Mouse (Mus musculus) kidney, postnatal 4 days (tissue): ENCODE results near the gene Cdiptos.
A peak's percentile ranks its signal among the peaks of the same experiment; 100 is the strongest.

Experiments
- DNase-seq, 2 experiments: peaks; one replicate each; pipeline ENCODE4 v3.0.0; 2021; ENCODE audit warnings: mixed read lengths in 2 of 2

Gene Cdiptos

GRCm38 (mm10) chr7:126975950-126976866, at the start of gene Cdiptos:
Gene Cdiptos, minus strand, starts transcription at chr7:126976098.
- peak; percentile 99 for DNase-seq

GRCm38 (mm10) chr7:127024755-127025555, 49.1 kb upstream of the Cdiptos start:
- peak; percentile 84 to 93 for DNase-seq

GRCm38 (mm10) chr7:127023896-127024690, 48.2 kb upstream of the Cdiptos start:
- DNase-seq = no peak

- no peak for DNase-seq
These were observed 47.4 kb upstream of the Cdiptos start for GRCm38 (mm10) chr7:127023272-127023691.

- no peak for DNase-seq
These were observed 46.8 kb upstream of the Cdiptos start for GRCm38 (mm10) chr7:127022528-127023271.

GRCm38 (mm10) chr7:127021563-127022527, 45.9 kb upstream of the Cdiptos start:
- no peak for DNase-seq

- peak; percentile 76 to 80 for DNase-seq
These were observed 45.1 kb upstream of the Cdiptos start, which contains the start of the genes Gm42742 and Prrt2 for GRCm38 (mm10) chr7:127020901-127021562. Gene Gm42742, minus strand, starts transcription at chr7:127021097. Gene Prrt2, minus strand, starts transcription at chr7:127021211.

- DNase-seq = peak in 1 of 2 experiments; percentile 17
These were observed 44.6 kb upstream of the Cdiptos start for GRCm38 (mm10) chr7:127020491-127020890.

GRCm38 (mm10) chr7:127020031-127020430, 44.1 kb upstream of the Cdiptos start:
- DNase-seq = no peak

- no peak for DNase-seq
These were observed 43.5 kb upstream of the Cdiptos start for GRCm38 (mm10) chr7:127019306-127019960.

GRCm38 (mm10) chr7:127018416-127019305, 42.8 kb upstream of the Cdiptos start:
- DNase-seq = no peak

- DNase-seq = no peak
These were observed 42.0 kb upstream of the Cdiptos start for GRCm38 (mm10) chr7:127017950-127018345.

GRCm38 (mm10) chr7:127016971-127017949, 41.4 kb upstream of the Cdiptos start, which contains the start of gene Pagr1a:
Gene Pagr1a, minus strand, starts transcription at chr7:127017352.
- DNase-seq = peak; percentile 97 to 99

GRCm38 (mm10) chr7:127016486-127016938, 40.6 kb upstream of the Cdiptos start:
- peak in 1 of 2 experiments; percentile 72 for DNase-seq

- DNase-seq = no peak
These were observed 40.4 kb upstream of the Cdiptos start, which contains the start of gene Pagr1b for GRCm38 (mm10) chr7:127016481-127016485. Gene Pagr1b, minus strand, starts transcription at chr7:127016484.

GRCm38 (mm10) chr7:127016081-127016480, 40.2 kb upstream of the Cdiptos start:
- peak; percentile 63 to 74 for DNase-seq

- no peak for DNase-seq
These were observed 39.1 kb upstream of the Cdiptos start for GRCm38 (mm10) chr7:127014993-127015392.

GRCm38 (mm10) chr7:127014320-127014719, 38.4 kb upstream of the Cdiptos start, which contains the start of gene Mvp:
Gene Mvp, minus strand, starts transcription at chr7:127014621.
- peak; percentile 78 to 85 for DNase-seq
